Comparison of ENCODE assay signal across 14 mouse cellular contexts in genomic region chrX:67924769-67925470, GRCm38 (mm10). TPM values are rescaled to one million over a fixed set of nuclear protein-coding genes. Genes with fewer than 3 reads are reported as not detected.
A peak's percentile ranks its signal among the peaks of the same experiment; 100 is the strongest.
DNase-seq lines count a peak whose midpoint lies in the region; ATAC-seq lines count a peak whose summit lies in the region.
"Had no signal": no experiment of that assay in that cellular context is flagged by ENCODE, and none has a peak within 500 bp of the region (broad histone marks: within the 10 kb centered on the region; RNA-seq: fewer than 3 reads in every experiment).

No protein-coding gene starts in this region.

- H3K9me3 ChIP-seq in kidney, embryonic 15.5 days (replicated peaks): no peaks in the 10 kb centered on the region
- H3K9me3 ChIP-seq in intestine, embryonic 15.5 days: no peaks in the 10 kb centered on the region
- H3K9me3 ChIP-seq in hindbrain, embryonic 16.5 days (ENCODE audit: control insufficient read depth, low read length): no peaks in the 10 kb centered on the region
- H3K9me3 ChIP-seq: hindbrain, embryonic 13.5 days; liver, embryonic 15.5 days had no signal

- no peak overlapping the region for H3K4me3 ChIP-seq in kidney, embryonic 15.5 days (replicated peaks)
- H3K4me3 ChIP-seq in intestine, embryonic 15.5 days (replicated peaks): no peak overlapping the region
- H3K4me3 ChIP-seq in hindbrain, embryonic 16.5 days (ENCODE audit: low read length): no peak overlapping the region
- H3K4me3 ChIP-seq: hindbrain, embryonic 13.5 days; left cerebral cortex, adult 2 months; liver, embryonic 15.5 days had no signal

- no peak; the same call in 1 of the 2 replicates for ATAC-seq in kidney, embryonic 15.5 days (replicated peaks; ENCODE audit: low FRiP score)
- ATAC-seq in intestine, embryonic 15.5 days: peak; percentile 71
- no peak for ATAC-seq in hindbrain, embryonic 16.5 days

- H3K27ac ChIP-seq in kidney, embryonic 15.5 days: no peak overlapping the region
- H3K27ac ChIP-seq in intestine, embryonic 15.5 days: no peak overlapping the region
- H3K27ac ChIP-seq in hindbrain, embryonic 16.5 days (ENCODE audit: low read depth, low read length): no peak overlapping the region
- H3K27ac ChIP-seq: hindbrain, embryonic 13.5 days; left cerebral cortex, adult 2 months; liver, embryonic 15.5 days had no signal

- WGBS in kidney, embryonic 15.5 days: 68% methylated on average over 1 of the region's 1 CpGs
- WGBS in intestine, embryonic 15.5 days: 56% methylated on average over 1 of the region's 1 CpGs
- 75% methylated on average over 1 of the region's 1 CpGs for WGBS in hindbrain, embryonic 16.5 days

- intact Hi-C loops in gastrocnemius, postnatal 14 days (cut with DNase I; ENCODE audit: low total_unique reads): no loop called here

- H3K36me3 ChIP-seq in kidney, embryonic 15.5 days: no peaks in the 10 kb centered on the region
- no peaks in the 10 kb centered on the region for H3K36me3 ChIP-seq in intestine, embryonic 15.5 days
- no peaks in the 10 kb centered on the region for H3K36me3 ChIP-seq in hindbrain, embryonic 16.5 days (ENCODE audit: control insufficient read depth, insufficient read depth, low read length)
- H3K36me3 ChIP-seq: hindbrain, embryonic 13.5 days; liver, embryonic 15.5 days had no signal

- H3K4me2 ChIP-seq in kidney, embryonic 15.5 days: no peak overlapping the region
- no peak overlapping the region for H3K4me2 ChIP-seq in intestine, embryonic 15.5 days (replicated peaks)
- no peak overlapping the region for H3K4me2 ChIP-seq in hindbrain, embryonic 16.5 days (ENCODE audit: low read length)
- H3K4me2 ChIP-seq: hindbrain, embryonic 13.5 days; liver, embryonic 15.5 days had no signal

- DNase-seq in kidney, adult 18-20 months: peak; percentile 14
- DNase-seq in MEL-GATA-1-ER (ENCODE audit: extremely low read depth, low read depth): peak; percentile 0
- peak; percentile 48 for DNase-seq in cerebellum, adult 18-20 months
- no peak for DNase-seq in gastrocnemius, postnatal 14 days
- DNase-seq in B cell, adult 2 months: no peak
- DNase-seq: adrenal gland, adult 2 months; thymus, adult 2 months had no signal

- no peaks in the 10 kb centered on the region for H3K27me3 ChIP-seq in kidney, embryonic 15.5 days
- H3K27me3 ChIP-seq in intestine, embryonic 15.5 days (replicated peaks): no peaks in the 10 kb centered on the region
- H3K27me3 ChIP-seq in hindbrain, embryonic 16.5 days (replicated peaks; ENCODE audit: control insufficient read depth, insufficient read depth, low read length): no peaks in the 10 kb centered on the region
- H3K27me3 ChIP-seq: hindbrain, embryonic 13.5 days; liver, embryonic 15.5 days had no signal

- no peaks in the 10 kb centered on the region for H3K4me1 ChIP-seq in kidney, embryonic 15.5 days
- H3K4me1 ChIP-seq in intestine, embryonic 15.5 days (replicated peaks): no peaks in the 10 kb centered on the region
- H3K4me1 ChIP-seq in hindbrain, embryonic 16.5 days (ENCODE audit: control insufficient read depth, insufficient read depth, low read depth, low read length): no peaks in the 10 kb centered on the region
- H3K4me1 ChIP-seq: hindbrain, embryonic 13.5 days; liver, embryonic 15.5 days had no signal

- no peak overlapping the region for H3K9ac ChIP-seq in kidney, embryonic 15.5 days
- no peak overlapping the region for H3K9ac ChIP-seq in intestine, embryonic 15.5 days
- H3K9ac ChIP-seq in hindbrain, embryonic 16.5 days (ENCODE audit: low read depth, low read length): no peak overlapping the region
- H3K9ac ChIP-seq: hindbrain, embryonic 13.5 days; liver, embryonic 15.5 days had no signal

RNA-seq across cellular contexts. Expression of gene 4933436I01Rik, which starts 3.7 kb away (rescaled TPM):
- polyA plus RNA-seq in kidney, embryonic 15.5 days (2015; fragmentation: Nextera tagmentation; extraction: Ambion mirVana): not detected in 2 replicates
- polyA plus RNA-seq in intestine, embryonic 15.5 days (2015; fragmentation: Nextera tagmentation; extraction: Ambion mirVana): not detected in 2 replicates
- not detected in 2 replicates for polyA plus RNA-seq in hindbrain, embryonic 16.5 days (2015; fragmentation: Nextera tagmentation; extraction: Ambion mirVana)
- total RNA-seq in gastrocnemius, postnatal 14 days (2021): not detected
- total RNA-seq: adrenal gland, adult 2 months; left cerebral cortex, adult 2 months had no signal
- polyA plus RNA-seq: adrenal gland, adult 2 months; embryonic facial prominence, embryonic 11.5 days; hindbrain, embryonic 13.5 days; liver, embryonic 15.5 days; thymus, adult 2 months had no signal

Comparison
In these comparisons a context has a peak if more than half of its experiments do, and no peak if none do; other contexts are left out.
1. DNase-seq: peak in kidney, adult 18-20 months (single experiment), MEL-GATA-1-ER (single experiment) and cerebellum, adult 18-20 months (2 of 2); none in gastrocnemius, postnatal 14 days (single experiment) and B cell, adult 2 months (0 of 2).